Comparison of ENCODE assay signal across 19 mouse cellular contexts in the genomic region with DNA sequence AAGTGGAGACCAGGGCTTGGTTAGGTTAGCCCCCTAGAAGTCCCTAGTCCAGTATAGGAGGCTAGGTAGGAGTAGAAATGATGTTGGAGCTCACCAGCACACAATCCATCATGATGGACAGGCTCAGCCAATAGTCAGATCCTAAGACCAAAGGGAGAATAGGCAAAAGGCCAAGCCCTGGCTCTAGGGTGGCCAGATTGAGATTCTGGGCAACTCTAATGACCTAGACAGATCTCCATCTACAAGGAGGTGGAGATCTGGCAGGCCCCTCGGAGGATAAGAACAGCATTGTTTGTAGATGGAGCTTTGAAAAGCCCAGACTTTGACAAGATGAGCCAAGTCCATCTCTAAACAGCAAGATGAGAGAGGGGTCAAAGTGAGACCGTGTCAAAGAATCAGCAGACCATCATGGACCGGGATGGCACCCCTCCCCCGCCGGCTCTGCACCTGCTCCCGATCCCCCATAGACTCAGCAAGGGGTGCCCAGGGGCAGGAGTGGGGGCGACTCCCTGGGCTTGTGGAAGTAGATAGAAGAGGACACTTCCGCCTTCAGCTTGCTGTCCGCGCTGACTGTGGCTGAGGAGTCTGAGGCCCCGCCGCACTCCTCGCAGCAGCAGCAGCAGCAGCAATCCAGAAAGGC. TPM values are rescaled to one million over a fixed set of nuclear protein-coding genes. Genes with fewer than 3 reads are reported as not detected.
DNase-seq lines count a peak whose midpoint lies in the region; ATAC-seq and TF ChIP-seq lines count a peak whose summit lies in the region.
"Had no signal": no experiment of that assay in that cellular context is flagged by ENCODE, and none has a peak within 500 bp of the region (broad histone marks: within the 10 kb centered on the region; RNA-seq: fewer than 3 reads in every experiment).

No protein-coding gene starts in this region.

- no peak for TF ChIP-seq CTCF in forebrain, postnatal 0 days (IDR thresholded peaks at IDR 0.05; ENCODE audit: low read depth)
- no peak for TF ChIP-seq CTCF in E14TG2a.4 (conservative IDR thresholded peaks at IDR 0.05; ENCODE audit: low read length)
- TF ChIP-seq CTCF in intestine, postnatal 0 days (IDR thresholded peaks at IDR 0.05; ENCODE audit: low read depth), result no peak

- H3K4me3 ChIP-seq in forebrain, postnatal 0 days (ENCODE audit: low read depth, low read length), result no peak overlapping the region
- H3K4me3 ChIP-seq in forebrain, embryonic 10.5 days, result no peak overlapping the region
- peak overlapping the region; percentile 68 for H3K4me3 ChIP-seq in E14TG2a.4 (replicated peaks; ENCODE audit: low read length)
- no peak overlapping the region for H3K4me3 ChIP-seq in hindbrain, embryonic 13.5 days
- no peak overlapping the region for H3K4me3 ChIP-seq in midbrain, embryonic 15.5 days
- H3K4me3 ChIP-seq in intestine, postnatal 0 days (ENCODE audit: low read depth, low read length), result no peak overlapping the region
- H3K4me3 ChIP-seq: heart, embryonic 10.5 days; liver, embryonic 15.5 days had no signal

- no peak for DNase-seq in forebrain, postnatal 0 days
- no peak for DNase-seq in forebrain, embryonic 10.5 days (ENCODE audit: extremely low spot score, low spot score)
- DNase-seq in lung, postnatal 36 days, result no peak
- no peak for DNase-seq in retina, embryonic 14.5 days (ENCODE audit: low spot score)
- DNase-seq: adrenal gland, postnatal 36 days; cerebellum, adult 8-10 months; heart, postnatal 10 days; right cerebral cortex, postnatal 4 days had no signal

- H3K27ac ChIP-seq in forebrain, postnatal 0 days (ENCODE audit: low read depth, low read length), result peak overlapping the region; percentile 60; the same call in 1 of the 2 replicates
- no peak overlapping the region for H3K27ac ChIP-seq in forebrain, embryonic 10.5 days
- peak overlapping the region; percentile 80 for H3K27ac ChIP-seq in hindbrain, embryonic 13.5 days
- H3K27ac ChIP-seq in midbrain, embryonic 15.5 days, result peak overlapping the region; percentile 71; the same call in 1 of the 2 replicates
- H3K27ac ChIP-seq in intestine, postnatal 0 days (ENCODE audit: low read depth, low read length), result no peak overlapping the region
- H3K27ac ChIP-seq: heart, embryonic 10.5 days; liver, embryonic 15.5 days had no signal

- no peaks in the 10 kb centered on the region for H3K4me1 ChIP-seq in forebrain, postnatal 0 days (ENCODE audit: insufficient read depth)
- peaks cover 21% of the 10 kb centered on the region for H3K4me1 ChIP-seq in forebrain, embryonic 10.5 days
- H3K4me1 ChIP-seq in E14TG2a.4 (replicated peaks; ENCODE audit: low read depth, low read length), result peaks cover 37% of the 10 kb centered on the region
- H3K4me1 ChIP-seq in hindbrain, embryonic 13.5 days (replicated peaks), result peaks cover 7% of the 10 kb centered on the region
- no peaks in the 10 kb centered on the region for H3K4me1 ChIP-seq in midbrain, embryonic 15.5 days
- no peaks in the 10 kb centered on the region for H3K4me1 ChIP-seq in intestine, postnatal 0 days (replicated peaks; ENCODE audit: control insufficient read depth, insufficient read depth, low read length)
- H3K4me1 ChIP-seq: liver, embryonic 15.5 days had no signal

- ATAC-seq in forebrain, postnatal 0 days, result no peak
- no peak for ATAC-seq in hindbrain, embryonic 13.5 days (ENCODE audit: low FRiP score)
- no peak for ATAC-seq in midbrain, embryonic 15.5 days (replicated peaks)
- ATAC-seq in intestine, postnatal 0 days, result no peak
- ATAC-seq: lung, postnatal 0 days; Patski had no signal

- no peaks in the 10 kb centered on the region for H3K27me3 ChIP-seq in forebrain, postnatal 0 days (ENCODE audit: insufficient read depth, low read length)
- no peaks in the 10 kb centered on the region for H3K27me3 ChIP-seq in forebrain, embryonic 10.5 days (ENCODE audit: poor library complexity, severe bottlenecking)
- peaks cover 36% of the 10 kb centered on the region for H3K27me3 ChIP-seq in E14TG2a.4 (ENCODE audit: insufficient read depth, low read length)
- no peaks in the 10 kb centered on the region for H3K27me3 ChIP-seq in hindbrain, embryonic 13.5 days
- H3K27me3 ChIP-seq in midbrain, embryonic 15.5 days (replicated peaks), result no peaks in the 10 kb centered on the region
- H3K27me3 ChIP-seq in intestine, postnatal 0 days (replicated peaks; ENCODE audit: control insufficient read depth, insufficient read depth, low read length), result no peaks in the 10 kb centered on the region
- H3K27me3 ChIP-seq: Patski had no signal

- H3K4me2 ChIP-seq in forebrain, postnatal 0 days (ENCODE audit: low read depth), result no peak overlapping the region
- no peak overlapping the region for H3K4me2 ChIP-seq in hindbrain, embryonic 13.5 days
- H3K4me2 ChIP-seq in midbrain, embryonic 15.5 days, result no peak overlapping the region
- no peak overlapping the region for H3K4me2 ChIP-seq in intestine, postnatal 0 days (replicated peaks; ENCODE audit: low read depth)
- H3K4me2 ChIP-seq: liver, embryonic 15.5 days had no signal

- H3K9me3 ChIP-seq in forebrain, postnatal 0 days (ENCODE audit: low read length), result no peaks in the 10 kb centered on the region
- no peaks in the 10 kb centered on the region for H3K9me3 ChIP-seq in forebrain, embryonic 10.5 days
- H3K9me3 ChIP-seq in E14TG2a.4 (ENCODE audit: low read length), result no peaks in the 10 kb centered on the region
- no peaks in the 10 kb centered on the region for H3K9me3 ChIP-seq in hindbrain, embryonic 13.5 days
- no peaks in the 10 kb centered on the region for H3K9me3 ChIP-seq in midbrain, embryonic 15.5 days
- H3K9me3 ChIP-seq in intestine, postnatal 0 days (ENCODE audit: control insufficient read depth), result no peaks in the 10 kb centered on the region
- H3K9me3 ChIP-seq: heart, embryonic 10.5 days; liver, embryonic 15.5 days had no signal

- 90% methylated on average over 13 of the region's 13 CpGs for WGBS in forebrain, postnatal 0 days
- 85% methylated on average over 13 of the region's 13 CpGs for WGBS in forebrain, embryonic 10.5 days
- 85% methylated on average over 13 of the region's 13 CpGs for WGBS in hindbrain, embryonic 13.5 days
- 85% methylated on average over 13 of the region's 13 CpGs for WGBS in midbrain, embryonic 15.5 days
- WGBS in intestine, postnatal 0 days, result 82% methylated on average over 13 of the region's 13 CpGs

- H3K36me3 ChIP-seq in forebrain, postnatal 0 days (ENCODE audit: insufficient read depth), result peaks cover 16% of the 10 kb centered on the region
- H3K36me3 ChIP-seq in forebrain, embryonic 10.5 days (replicated peaks), result peaks cover 17% of the 10 kb centered on the region
- peaks cover 17% of the 10 kb centered on the region for H3K36me3 ChIP-seq in E14TG2a.4 (ENCODE audit: insufficient read depth, low read length)
- H3K36me3 ChIP-seq in hindbrain, embryonic 13.5 days, result peaks cover 15% of the 10 kb centered on the region
- peaks cover 6% of the 10 kb centered on the region; the same call in 1 of the 2 replicates for H3K36me3 ChIP-seq in midbrain, embryonic 15.5 days (replicated peaks)
- peaks cover 12% of the 10 kb centered on the region for H3K36me3 ChIP-seq in intestine, postnatal 0 days (ENCODE audit: control insufficient read depth, insufficient read depth)

- H3K9ac ChIP-seq in forebrain, postnatal 0 days, result no peak overlapping the region
- no peak overlapping the region for H3K9ac ChIP-seq in hindbrain, embryonic 13.5 days
- H3K9ac ChIP-seq in midbrain, embryonic 15.5 days, result no peak overlapping the region
- no peak overlapping the region for H3K9ac ChIP-seq in intestine, postnatal 0 days (ENCODE audit: low read depth, low read length)
- H3K9ac ChIP-seq: liver, embryonic 15.5 days had no signal

RNA-seq across cellular contexts. Expression of a gene that starts 7.0 kb away (rescaled TPM):
- total RNA-seq in forebrain, postnatal 0 days (2014; rRNA removed), result 5.9 and 11.2 TPM in 2 replicates
- 5.3 and 7.6 TPM in 2 replicates for polyA plus RNA-seq in forebrain, postnatal 0 days (2015; fragmentation: Nextera tagmentation; extraction: Ambion mirVana)
- polyA plus RNA-seq in forebrain, embryonic 10.5 days (2016; fragmentation: Nextera tagmentation; extraction: Ambion mirVana), result not detected in 2 replicates
- 0.35 and 0.41 TPM in 2 replicates for polyA plus RNA-seq in hindbrain, embryonic 13.5 days (2015; fragmentation: Nextera tagmentation; extraction: Ambion mirVana)
- polyA plus RNA-seq in midbrain, embryonic 15.5 days (2015; fragmentation: Nextera tagmentation; extraction: Ambion mirVana), result 0.87 and 1.2 TPM in 2 replicates
- 1.7 and 2.0 TPM in 2 replicates for polyA plus RNA-seq in intestine, postnatal 0 days (2015; fragmentation: Nextera tagmentation; extraction: Ambion mirVana)
- total RNA-seq: megakaryocyte-erythroid progenitor cell, adult 5-6 weeks had no signal
- polyA plus RNA-seq: heart, embryonic 10.5 days; kidney, embryonic 16.5 days; liver, embryonic 15.5 days; neural tube, embryonic 11.5 days had no signal

RNA-seq across cellular contexts. Expression of a gene that starts 13.9 kb away (rescaled TPM):
- total RNA-seq in forebrain, postnatal 0 days (2014; rRNA removed), result 315 and 344 TPM in 2 replicates
- 428 and 457 TPM in 2 replicates for polyA plus RNA-seq in forebrain, postnatal 0 days (2015; fragmentation: Nextera tagmentation; extraction: Ambion mirVana)
- polyA plus RNA-seq in forebrain, embryonic 10.5 days (2016; fragmentation: Nextera tagmentation; extraction: Ambion mirVana), result 37.6 and 39.2 TPM in 2 replicates
- polyA plus RNA-seq in hindbrain, embryonic 13.5 days (2015; fragmentation: Nextera tagmentation; extraction: Ambion mirVana), result 284 and 285 TPM in 2 replicates
- 401 and 406 TPM in 2 replicates for polyA plus RNA-seq in midbrain, embryonic 15.5 days (2015; fragmentation: Nextera tagmentation; extraction: Ambion mirVana)
- polyA plus RNA-seq in intestine, postnatal 0 days (2015; fragmentation: Nextera tagmentation; extraction: Ambion mirVana), result 66.6 and 68.8 TPM in 2 replicates

RNA-seq across cellular contexts. Expression of a gene that starts 28.0 kb away (rescaled TPM):
- 0.10 and 0.31 TPM in 2 replicates for total RNA-seq in forebrain, postnatal 0 days (2014; rRNA removed)
- 0.12 and 0.15 TPM in 2 replicates for polyA plus RNA-seq in forebrain, postnatal 0 days (2015; fragmentation: Nextera tagmentation; extraction: Ambion mirVana)
- 1.9 and 2.3 TPM in 2 replicates for polyA plus RNA-seq in forebrain, embryonic 10.5 days (2016; fragmentation: Nextera tagmentation; extraction: Ambion mirVana)
- 0.62 and 0.88 TPM in 2 replicates for polyA plus RNA-seq in hindbrain, embryonic 13.5 days (2015; fragmentation: Nextera tagmentation; extraction: Ambion mirVana)
- polyA plus RNA-seq in midbrain, embryonic 15.5 days (2015; fragmentation: Nextera tagmentation; extraction: Ambion mirVana), result 0.34 and 0.50 TPM in 2 replicates
- polyA plus RNA-seq in intestine, postnatal 0 days (2015; fragmentation: Nextera tagmentation; extraction: Ambion mirVana), result 0.73 and 0.76 TPM in 2 replicates

RNA-seq across cellular contexts. Expression of a gene that starts 55.5 kb away (rescaled TPM):
- 1.8 and 2.8 TPM in 2 replicates for total RNA-seq in forebrain, postnatal 0 days (2014; rRNA removed)
- 1.1 and 1.6 TPM in 2 replicates for polyA plus RNA-seq in forebrain, postnatal 0 days (2015; fragmentation: Nextera tagmentation; extraction: Ambion mirVana)
- 0.07 and 0.14 TPM in 2 replicates for polyA plus RNA-seq in forebrain, embryonic 10.5 days (2016; fragmentation: Nextera tagmentation; extraction: Ambion mirVana)
- polyA plus RNA-seq in hindbrain, embryonic 13.5 days (2015; fragmentation: Nextera tagmentation; extraction: Ambion mirVana), result 0.47 and 0.92 TPM in 2 replicates
- 0.77 and 1.0 TPM in 2 replicates for polyA plus RNA-seq in midbrain, embryonic 15.5 days (2015; fragmentation: Nextera tagmentation; extraction: Ambion mirVana)
- polyA plus RNA-seq in intestine, postnatal 0 days (2015; fragmentation: Nextera tagmentation; extraction: Ambion mirVana), result 0.37 and 0.44 TPM in 2 replicates
- total RNA-seq: megakaryocyte-erythroid progenitor cell, adult 5-6 weeks had no signal

Comparison
In these comparisons a context has a peak if more than half of its experiments do, and no peak if none do; other contexts are left out.
1. H3K27ac ChIP-seq: peak in forebrain, postnatal 0 days (single experiment), hindbrain, embryonic 13.5 days (single experiment) and midbrain, embryonic 15.5 days (single experiment); none in forebrain, embryonic 10.5 days (single experiment) and intestine, postnatal 0 days (single experiment).